Mouse (Mus musculus) midbrain, postnatal 0 days (tissue): ENCODE measurements around the gene Olfr114. TPM values are rescaled to one million over a fixed set of nuclear protein-coding genes. Genes with fewer than 3 reads are reported as not detected.
A peak's percentile ranks its signal among the peaks of the same experiment; 100 is the strongest.

ENCODE experiments used
- ATAC-seq: fragments of 200-750 bp; cut with Nextera tagmentation; 2 replicates; pipeline ENCODE4 v1.8.0; 2017; ENCODE audit warnings: moderate number of reproducible peaks, mild to moderate bottlenecking, moderate TSS enrichment, moderate library complexity; ENCODE audit not compliant: low FRiP score
- DNase-seq: peaks from one replicate; pipeline ENCODE4 v3.0.0-alpha.2; 2015; ENCODE audit warnings: low spot score
- H3K27ac ChIP-seq: fragments of 300-500 bp; sonication (generic); 2 replicates; pipeline ENCODE4 v1.5.1; 2014; ENCODE audit warnings: low read depth, mild to moderate bottlenecking, low read length, mixed read lengths
- H3K27me3 ChIP-seq: fragments of 300-500 bp; sonication (generic); 2 replicates; pipeline ENCODE4 v1.6.1; 2014; ENCODE audit warnings: low read length, control low read depth, mixed read lengths; ENCODE audit not compliant: insufficient read depth
- H3K36me3 ChIP-seq: fragments of 300-500 bp; sonication (generic); 2 replicates; pipeline ENCODE4 v1.6.1; 2014; ENCODE audit warnings: low read length, control low read depth, mixed read lengths; ENCODE audit not compliant: insufficient read depth
- H3K4me1 ChIP-seq: fragments of 300-500 bp; sonication (generic); 2 replicates; pipeline ENCODE4 v1.6.1; 2014; ENCODE audit warnings: mild to moderate bottlenecking, control low read depth, antibody characterized with exemption, low read length, mixed read lengths; ENCODE audit not compliant: insufficient read depth
- H3K4me2 ChIP-seq: fragments of 300-500 bp; sonication (generic); 2 replicates; pipeline ENCODE4 v1.6.1; 2014; ENCODE audit warnings: low read depth, mild to moderate bottlenecking, low read length, mixed read lengths; ENCODE audit not compliant: poor library complexity, severe bottlenecking
- H3K4me3 ChIP-seq: fragments of 300-500 bp; sonication (generic); 2 replicates; pipeline ENCODE4 v1.5.1; 2014; ENCODE audit warnings: low read depth, mild to moderate bottlenecking, low read length, moderate library complexity
- H3K9ac ChIP-seq: fragments of 300-500 bp; sonication (generic); replicated peaks from 2 replicates; pipeline ENCODE4 v1.6.1; 2014; ENCODE audit warnings: mild to moderate bottlenecking, low read length, moderate library complexity, mixed read lengths; ENCODE audit not compliant: poor library complexity, severe bottlenecking
- H3K9me3 ChIP-seq: fragments of 300-500 bp; sonication (generic); 2 replicates; pipeline ENCODE4 v1.6.1; 2016; ENCODE audit warnings: low read length, control low read depth
- CTCF ChIP-seq: IDR thresholded peaks from 2 replicates; pipeline ENCODE4 v1.5.1; 2016; ENCODE audit warnings: antibody characterized with exemption, mild to moderate bottlenecking
- WGBS: fragments of 180-500 bp; shearing (Covaris S2); extraction: QIAGEN DNeasy Blood & Tissue Kit; methylation state at CpG from one replicate; pipeline ENCODE4 v1.1.7; 2014; 5-methylcytosine and 5-hydroxymethylcytosine counted together
- polyA plus RNA-seq: library from polyadenylated mRNA; unstranded; fragments of >200 nt; fragmentation: Nextera tagmentation; extraction: Ambion mirVana; gene quantifications from 2 replicates; pipeline ENCODE4 v1.2.1, GENCODE M21; 2015
- total RNA-seq: library from RNA; depleted of rRNA; stranded (reverse); fragments of >200 nt; gene quantifications from 2 replicates; pipeline ENCODE4 v1.2.3, GENCODE M21; 2014; rRNA removed

The Olfr114 gene
- not detected in 2 replicates for total RNA-seq
- polyA plus RNA-seq, result not detected in 2 replicates

DNA sequence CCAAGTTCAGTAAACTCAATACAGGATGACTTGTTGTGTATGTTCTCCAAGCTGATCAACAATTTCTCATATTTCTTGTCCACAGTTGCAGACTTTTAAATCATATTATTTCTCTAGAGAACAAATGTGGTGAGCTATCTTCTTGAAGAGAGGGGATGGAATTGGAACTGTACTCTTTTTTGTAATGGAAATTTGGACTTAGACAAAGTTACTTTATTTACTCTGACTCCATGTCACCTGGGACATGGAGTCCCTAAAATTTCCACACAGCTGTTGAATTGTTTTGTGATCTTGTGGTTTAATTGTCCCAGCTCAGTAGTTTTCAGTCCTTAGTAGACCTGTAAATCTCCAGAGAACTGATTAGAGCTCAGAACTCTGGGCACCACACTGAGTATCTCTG lies at the start of gene Olfr114:
Gene Olfr114 (minus strand): TSS at position 101 of the 400 bp plus-strand sequence.
- Histone ChIP-seq H3K36me3 (no peaks in the 10 kb centered on the region), H3K9me3 (no peaks in the 10 kb centered on the region), H3K4me3 (no peak within 1 kb of the TSS), H3K9ac (no peak within 1 kb of the TSS), H3K4me2 (no peak within 1 kb of the TSS), H3K4me1 (no peaks in the 10 kb centered on the region), H3K27me3 (no peaks in the 10 kb centered on the region), H3K27ac (no peak within 1 kb of the TSS)
- no peak for TF ChIP-seq CTCF
- DNase-seq, result no peak
- no peak for ATAC-seq

DNA sequence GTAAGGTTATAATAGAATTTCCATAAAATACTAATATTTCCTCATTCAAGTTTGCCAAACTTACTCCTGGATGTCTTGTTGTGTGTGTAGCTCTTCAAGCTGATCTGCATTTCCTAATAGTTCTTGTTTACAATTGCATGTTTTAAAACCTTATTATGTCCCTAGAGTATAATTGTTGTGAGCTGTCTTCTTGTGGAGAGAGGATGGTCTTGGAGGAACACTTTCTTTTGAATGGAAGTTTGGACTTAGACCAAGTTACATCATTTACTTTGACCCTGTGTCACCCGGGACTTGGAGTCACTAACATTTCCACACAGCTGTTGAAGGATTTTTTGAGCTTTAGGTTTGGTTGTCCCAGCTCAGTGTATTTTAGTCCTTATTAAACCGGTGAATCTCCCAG lies 34.5 kb upstream of the Olfr114 start, which contains the start of the genes Olfr115 and Olfr116:
Gene Olfr115 (minus strand): TSS at position 101 of the 400 bp plus-strand sequence.
Gene Olfr116 (minus strand): TSS at position 191 of the 400 bp plus-strand sequence.
- Histone ChIP-seq H3K9me3 (0 out of 2 replicates have a peak, but pooled peaks cover 6% of the 10 kb centered on the region), H3K4me1 (no peaks in the 10 kb centered on the region), H3K9ac (no peak within 1 kb of the TSS), H3K27me3 (no peaks in the 10 kb centered on the region), H3K36me3 (no peaks in the 10 kb centered on the region), H3K4me3 (no peak within 1 kb of the TSS), H3K4me2 (no peak within 1 kb of the TSS), H3K27ac (no peak within 1 kb of the TSS)
- WGBS, result 86% methylated on average over 2 of the region's 2 CpGs
- no peak for DNase-seq
- ATAC-seq, result no peak
- TF ChIP-seq CTCF, result no peak

DNA sequence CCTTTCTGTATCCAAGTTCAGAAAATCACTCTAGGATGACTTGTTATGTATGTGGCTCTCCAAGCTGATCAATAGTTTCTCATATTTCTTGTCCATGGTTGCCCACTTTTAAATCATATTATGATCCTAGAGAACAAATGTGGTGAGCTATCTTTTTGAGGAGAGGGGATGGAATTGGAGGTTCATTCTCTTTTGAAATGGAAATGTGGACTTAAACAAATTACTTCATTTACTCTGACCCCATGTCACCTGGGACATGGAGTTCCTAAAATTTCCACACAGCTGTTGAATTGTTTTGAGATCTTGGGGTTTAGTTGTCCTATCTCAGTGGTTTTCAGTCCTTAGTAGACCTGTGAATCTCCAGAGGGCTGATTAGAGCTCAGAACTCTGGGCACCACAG lies 15.0 kb downstream of the Olfr114 start, which contains the start of gene Olfr113:
Gene Olfr113 (minus strand): TSS at position 101 of the 400 bp plus-strand sequence.
- no peaks in the 10 kb centered on the region for H3K9me3 ChIP-seq
- no peaks in the 10 kb centered on the region for H3K36me3 ChIP-seq
- no peaks in the 10 kb centered on the region for H3K4me1 ChIP-seq
- H3K4me3 ChIP-seq, result no peak within 1 kb of the TSS
- H3K4me2 ChIP-seq, result no peak within 1 kb of the TSS
- H3K27ac ChIP-seq, result no peak within 1 kb of the TSS
- no peak for TF ChIP-seq CTCF
- DNase-seq (no peak), ATAC-seq (no peak)
- no peaks in the 10 kb centered on the region for H3K27me3 ChIP-seq
- no peak within 1 kb of the TSS for H3K9ac ChIP-seq

DNA sequence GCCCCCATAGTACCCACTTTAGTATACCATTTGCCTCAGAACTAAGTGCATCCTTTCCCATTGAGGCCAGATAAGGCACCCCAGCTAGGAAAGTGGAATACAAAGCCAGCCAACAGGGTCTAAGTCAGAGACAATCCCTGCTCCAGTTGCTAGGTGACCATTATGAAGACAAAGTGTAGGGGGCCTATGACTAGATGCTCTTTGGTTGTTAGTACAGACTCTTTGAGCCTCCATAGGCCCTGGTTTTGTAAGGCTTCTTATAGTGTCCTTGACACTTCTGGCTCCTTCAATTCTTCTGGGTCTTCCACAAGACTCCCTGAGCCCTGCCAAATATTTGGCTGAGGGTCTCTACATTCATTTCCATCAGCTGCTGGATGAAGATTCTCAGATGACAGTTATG lies 23.2 kb downstream of the Olfr114 start, which contains the start of gene Olfr112:
Gene Olfr112 (minus strand): TSS at position 101 of the 400 bp plus-strand sequence.
- no peak for TF ChIP-seq CTCF
- Histone ChIP-seq H3K4me1 (no peaks in the 10 kb centered on the region), H3K4me3 (no peak within 1 kb of the TSS), H3K9me3 (no peaks in the 10 kb centered on the region), H3K27ac (no peak within 1 kb of the TSS), H3K36me3 (no peaks in the 10 kb centered on the region), H3K27me3 (no peaks in the 10 kb centered on the region), H3K4me2 (no peak within 1 kb of the TSS), H3K9ac (no peak within 1 kb of the TSS)
- no peak for DNase-seq
- no peak for ATAC-seq

DNA sequence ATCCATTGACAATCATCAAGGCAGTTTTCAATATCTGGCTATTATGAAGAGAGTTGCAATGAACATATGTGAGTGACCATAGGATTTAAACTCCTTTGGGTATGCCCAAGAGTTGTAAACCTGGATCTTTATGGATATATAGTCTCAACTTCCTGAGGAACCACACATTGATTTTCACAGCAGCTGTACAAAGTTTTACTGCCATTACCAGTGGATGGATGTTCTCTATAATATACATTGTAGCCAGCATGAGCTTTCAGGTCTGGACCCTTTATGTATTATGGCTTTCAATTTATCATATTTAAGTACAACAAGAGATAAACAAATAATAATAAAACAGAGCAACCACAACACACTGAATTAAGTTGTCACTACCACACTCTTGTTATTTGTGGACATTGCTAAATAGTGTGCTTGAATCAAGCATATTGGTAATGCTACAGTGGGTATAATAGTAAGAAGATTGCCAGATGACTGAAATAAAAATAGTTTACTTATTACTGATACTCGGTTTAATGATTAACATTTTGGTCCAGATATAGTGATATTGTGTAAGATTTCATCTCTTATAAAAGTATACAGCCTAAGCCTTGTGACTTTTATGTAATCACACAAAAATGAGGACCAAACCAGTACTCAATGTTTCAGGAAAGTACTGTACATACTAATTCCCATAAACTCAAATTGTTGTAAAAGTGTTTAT lies 33.5 kb downstream of the Olfr114 start:
- Histone ChIP-seq H3K27ac (no peak overlapping the region), H3K4me2 (no peak overlapping the region), H3K9ac (no peak overlapping the region), H3K27me3 (no peaks in the 10 kb centered on the region), H3K4me3 (no peak overlapping the region), H3K9me3 (no peaks in the 10 kb centered on the region), H3K36me3 (no peaks in the 10 kb centered on the region), H3K4me1 (no peaks in the 10 kb centered on the region)
- no peak for TF ChIP-seq CTCF
- ATAC-seq (no peak), DNase-seq (no peak)
- 64% methylated on average over 1 of the region's 1 CpGs for WGBS

DNA sequence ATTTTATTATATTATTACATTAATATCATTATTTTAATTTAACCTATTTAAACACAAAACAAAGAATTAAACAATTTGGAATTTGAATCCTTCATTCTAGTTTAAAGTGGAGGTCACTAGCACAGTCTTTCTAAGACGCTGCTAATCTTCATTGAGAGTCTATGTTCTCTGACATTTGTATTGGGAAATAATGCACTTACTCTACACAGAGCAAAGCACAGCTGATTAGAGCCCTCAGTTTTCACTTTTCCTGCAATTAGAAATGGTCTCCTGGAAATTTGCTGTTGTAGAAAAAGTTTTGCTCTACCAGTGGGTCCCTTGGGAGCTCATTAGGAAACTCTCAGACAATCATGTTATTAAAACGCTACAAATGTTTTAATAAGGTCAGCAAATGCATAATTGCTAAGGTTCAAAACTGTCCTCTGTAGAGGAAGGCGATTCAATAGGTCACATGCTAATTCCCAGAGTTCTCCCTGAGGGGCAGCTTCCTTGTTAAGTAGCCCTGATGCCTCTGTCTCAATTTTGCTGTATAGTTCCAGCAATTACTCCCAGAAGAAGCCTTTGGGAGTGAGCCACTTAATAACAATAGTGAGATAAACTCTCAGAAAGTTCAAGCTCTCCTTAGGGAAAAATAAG lies 48.6 kb downstream of the Olfr114 start:
- 48% methylated on average over 3 of the region's 3 CpGs for WGBS

More for the DNA sequence above, 48.6 kb downstream of the Olfr114 start:
- no peak overlapping the region for H3K9ac ChIP-seq
- no peak for TF ChIP-seq CTCF
- no peaks in the 10 kb centered on the region for H3K27me3 ChIP-seq
- ATAC-seq (no peak), DNase-seq (peak; percentile 47)
- no peak overlapping the region for H3K4me3 ChIP-seq
- H3K9me3 ChIP-seq, result no peaks in the 10 kb centered on the region
- H3K4me2 ChIP-seq, result no peak overlapping the region
- no peaks in the 10 kb centered on the region for H3K36me3 ChIP-seq
- H3K4me1 ChIP-seq, result no peaks in the 10 kb centered on the region
- no peak overlapping the region for H3K27ac ChIP-seq
